Mouse (Mus musculus) neural tube, embryonic 12.5 days (tissue): ENCODE data around the gene Pygo2. TPM values are rescaled to one million over a fixed set of nuclear protein-coding genes. Genes with fewer than 3 reads are reported as not detected.

Experiments used
- polyA plus RNA-seq: library from polyadenylated mRNA; unstranded; fragments of >200 nt; fragmentation: Nextera tagmentation; extraction: Ambion mirVana; gene quantifications from 2 replicates; pipeline ENCODE4 v1.2.1, GENCODE M21; 2016

Pygo2 gene
- polyA plus RNA-seq, 1 experiment from 2014 or later, result 55.9 TPM

Other genes starting within 250 kb of the Pygo2 start
- gene Fam189b, start 247.1 kb upstream of the Pygo2 start, polyA plus RNA-seq, result 34.1 and 42.5 TPM in 2 replicates
- gene Gba, start 227.3 kb upstream of the Pygo2 start, polyA plus RNA-seq, result 44.0 and 50.3 TPM in 2 replicates
- 46.4 and 48.2 TPM in 2 replicates for gene Thbs3, start 215.0 kb upstream of the Pygo2 start, polyA plus RNA-seq
- 174 TPM in 2 replicates for gene Mtx1, start 203.1 kb upstream of the Pygo2 start, polyA plus RNA-seq
- gene Muc1, start 201.2 kb upstream of the Pygo2 start, polyA plus RNA-seq, result 0.84 and 1.1 TPM in 2 replicates
- gene Krtcap2, start 184.2 kb upstream of the Pygo2 start, polyA plus RNA-seq, result 232 and 252 TPM in 2 replicates
- 32.4 and 33.5 TPM in 2 replicates for gene Trim46, start 183.9 kb upstream of the Pygo2 start, polyA plus RNA-seq
- 76.4 and 83.4 TPM in 2 replicates for gene Dpm3, start 170.9 kb upstream of the Pygo2 start, polyA plus RNA-seq
- gene Slc50a1, start 159.6 kb upstream of the Pygo2 start, polyA plus RNA-seq, result 39.0 and 40.2 TPM in 2 replicates
- 14.4 and 15.9 TPM in 2 replicates for gene Efna1, start 149.1 kb upstream of the Pygo2 start, polyA plus RNA-seq
- 51.3 and 54.7 TPM in 2 replicates for gene Efna3, start 107.2 kb upstream of the Pygo2 start, polyA plus RNA-seq
- 15.8 and 17.8 TPM in 2 replicates for gene Efna4, start 92.2 kb upstream of the Pygo2 start, polyA plus RNA-seq
- gene Adam15, start 80.2 kb upstream of the Pygo2 start, polyA plus RNA-seq, result 37.1 and 40.4 TPM in 2 replicates
- gene Dcst2, start 68.2 kb upstream of the Pygo2 start, polyA plus RNA-seq, result 0.10 and 0.17 TPM in 2 replicates
- 0.57 and 0.68 TPM in 2 replicates for gene Dcst1, start 65.0 kb upstream of the Pygo2 start, polyA plus RNA-seq
- gene Zbtb7b, start 35.4 kb upstream of the Pygo2 start, polyA plus RNA-seq, result 0.70 and 0.71 TPM in 2 replicates
- gene Lenep, start 27.4 kb upstream of the Pygo2 start, polyA plus RNA-seq, result 0.37 and 0.46 TPM in 2 replicates
- gene Flad1, start 18.3 kb upstream of the Pygo2 start, polyA plus RNA-seq, result 33.4 and 35.0 TPM in 2 replicates
- gene Cks1b, start 11.8 kb upstream of the Pygo2 start, polyA plus RNA-seq, result 252 and 272 TPM in 2 replicates
- gene Shc1, start 11.8 kb upstream of the Pygo2 start, polyA plus RNA-seq, result 51.4 and 57.5 TPM in 2 replicates
- gene Pbxip1, start 6.5 kb downstream of the Pygo2 start, polyA plus RNA-seq, result 15.5 and 16.8 TPM in 2 replicates
- 81.6 and 84.1 TPM in 2 replicates for gene Pmvk, start 24.3 kb downstream of the Pygo2 start, polyA plus RNA-seq
- gene Kcnn3, start 90.0 kb downstream of the Pygo2 start, polyA plus RNA-seq, result 2.7 and 3.4 TPM in 2 replicates